Mouse (Mus musculus) spleen, adult 2 months (tissue): Measurements from ENCODE around the gene Ptpn20. TPM values are rescaled to one million over a fixed set of nuclear protein-coding genes. Genes with fewer than 3 reads are reported as not detected.

Experiments used
- DNase-seq, 2 experiments: peaks; one replicate each; pipeline versions ENCODE4 v3.0.0 to v3.0.0-alpha.2; 2012 to 2021; ENCODE audit warnings: low spot score in 2 of 2, low read depth in 1 of 2
- H3K27ac ChIP-seq: fragments of 200-500 bp; 2 replicates; pipeline ENCODE4 v1.5.1; 2012; ENCODE audit warnings: low read length, inconsistent platforms; ENCODE audit not compliant: insufficient read depth
- H3K27me3 ChIP-seq: fragments of 200-500 bp; 2 replicates; pipeline ENCODE4 v1.6.1; 2012; ENCODE audit warnings: mild to moderate bottlenecking, moderate library complexity, low read length, inconsistent platforms; ENCODE audit not compliant: control insufficient read depth, insufficient read depth
- H3K36me3 ChIP-seq: fragments of 200-500 bp; 2 replicates; pipeline ENCODE4 v1.6.1; 2012; ENCODE audit warnings: mild to moderate bottlenecking, low read length, inconsistent platforms; ENCODE audit not compliant: control insufficient read depth, insufficient read depth
- H3K4me1 ChIP-seq: fragments of 200-500 bp; 2 replicates; pipeline ENCODE4 v1.6.1; 2011; ENCODE audit warnings: inconsistent platforms; ENCODE audit not compliant: control insufficient read depth, insufficient read depth, insufficient read length
- H3K4me3 ChIP-seq: fragments of 200-500 bp; 2 replicates; pipeline ENCODE4 v1.5.1; 2011; ENCODE audit warnings: mild to moderate bottlenecking, inconsistent platforms; ENCODE audit not compliant: insufficient read depth, insufficient read length; ENCODE audit errors: extremely low read depth
- CTCF ChIP-seq: fragments of 200-500 bp; IDR thresholded peaks from 2 replicates; pipeline ENCODE4 v1.5.1; 2011; ENCODE audit warnings: mild to moderate bottlenecking, inconsistent platforms; ENCODE audit not compliant: insufficient read depth, insufficient read length, insufficient replicate concordance; ENCODE audit errors: extremely low read depth
- POLR2A ChIP-seq: fragments of 200-500 bp; IDR thresholded peaks from 2 replicates; pipeline ENCODE4 v1.6.1; 2011; ENCODE audit warnings: low read depth, low read length, inconsistent platforms
- WGBS: fragments of 180-500 bp; shearing (Covaris S2); methylation state at CpG from one replicate; pipeline ENCODE4 v1.1.7; 2018; 5-methylcytosine and 5-hydroxymethylcytosine counted together
- polyA plus RNA-seq: library from polyadenylated mRNA; depleted of rRNA; stranded (reverse); fragments of >200 nt; gene quantifications from 2 replicates; pipeline ENCODE4 v1.2.3, GENCODE M21; 2012; rRNA removed

Ptpn20 gene
- polyA plus RNA-seq, result not detected in 2 replicates

- 76% methylated on average over 14 of the region's 14 CpGs for WGBS
- no peaks in the 10 kb centered on the region for H3K36me3 ChIP-seq
- H3K4me3 ChIP-seq, result no peak within 1 kb of the TSS
- no peak within 1 kb of the TSS for H3K27ac ChIP-seq
- no peak for DNase-seq
- no peaks in the 10 kb centered on the region for H3K4me1 ChIP-seq
- H3K27me3 ChIP-seq, result no peaks in the 10 kb centered on the region
- TF ChIP-seq POLR2A (no peak), CTCF (no peak)
Observed at GRCm38 (mm10) chr14:33588951-33589350, at the start of gene Ptpn20. Ptpn20 (plus strand) TSS chr14:33589207.

GRCm38 (mm10) chr14:33539559-33540167 is 49.3 kb upstream of the Ptpn20 start:
- no peak overlapping the region for H3K27ac ChIP-seq
- H3K27me3 ChIP-seq, result no peaks in the 10 kb centered on the region
- no peak for DNase-seq
- H3K36me3 ChIP-seq, result no peaks in the 10 kb centered on the region
- H3K4me3 ChIP-seq, result no peak overlapping the region
- WGBS, result 82% methylated on average over 7 of the region's 7 CpGs
- no peak for TF ChIP-seq POLR2A
- TF ChIP-seq CTCF, result no peak
- no peaks in the 10 kb centered on the region for H3K4me1 ChIP-seq

- TF ChIP-seq CTCF (no peak), POLR2A (no peak)
- Histone ChIP-seq H3K4me1 (no peaks in the 10 kb centered on the region), H3K27ac (no peak overlapping the region), H3K36me3 (no peaks in the 10 kb centered on the region), H3K27me3 (no peaks in the 10 kb centered on the region), H3K4me3 (no peak overlapping the region)
- DNase-seq, result no peak
- 83% methylated on average over 8 of the region's 8 CpGs for WGBS
Observed at GRCm38 (mm10) chr14:33545565-33546143, 43.4 kb upstream of the Ptpn20 start.

GRCm38 (mm10) chr14:33548650-33549049 is 40.4 kb upstream of the Ptpn20 start:
- TF ChIP-seq POLR2A (no peak), CTCF (no peak)
- whole genome bisulfite sequencing, result 55% methylated on average over 3 of the region's 3 CpGs
- H3K27ac ChIP-seq, result no peak overlapping the region
- no peaks in the 10 kb centered on the region for H3K27me3 ChIP-seq
- no peaks in the 10 kb centered on the region for H3K4me1 ChIP-seq
- H3K4me3 ChIP-seq, result no peak overlapping the region
- no peak for DNase-seq
- no peaks in the 10 kb centered on the region for H3K36me3 ChIP-seq

GRCm38 (mm10) chr14:33549856-33550255 is 39.2 kb upstream of the Ptpn20 start:
- H3K36me3 ChIP-seq, result no peaks in the 10 kb centered on the region
- H3K4me1 ChIP-seq, result no peaks in the 10 kb centered on the region
- H3K4me3 ChIP-seq, result no peak overlapping the region
- no peak for DNase-seq
- 76% methylated on average over 6 of the region's 6 CpGs for WGBS
- TF ChIP-seq POLR2A (no peak), CTCF (no peak)
- H3K27me3 ChIP-seq, result no peaks in the 10 kb centered on the region
- H3K27ac ChIP-seq, result no peak overlapping the region

- no peak for DNase-seq
- WGBS, result 70% methylated on average over 6 of the region's 6 CpGs
- TF ChIP-seq CTCF (no peak), POLR2A (no peak)
- Histone ChIP-seq H3K4me1 (no peaks in the 10 kb centered on the region), H3K36me3 (no peaks in the 10 kb centered on the region), H3K27ac (no peak overlapping the region), H3K27me3 (no peaks in the 10 kb centered on the region), H3K4me3 (no peak overlapping the region)
Observed at GRCm38 (mm10) chr14:33570737-33571136, 18.3 kb upstream of the Ptpn20 start.

- TF ChIP-seq POLR2A (no peak), CTCF (no peak)
- Histone ChIP-seq H3K4me3 (no peak overlapping the region), H3K36me3 (no peaks in the 10 kb centered on the region), H3K4me1 (no peaks in the 10 kb centered on the region), H3K27me3 (no peaks in the 10 kb centered on the region), H3K27ac (no peak overlapping the region)
- 78% methylated on average over 3 of the region's 3 CpGs for WGBS
- DNase-seq, result no peak
Observed at GRCm38 (mm10) chr14:33573643-33574042, 15.4 kb upstream of the Ptpn20 start.
